Mouse (Mus musculus) limb, embryonic 14.5 days (tissue): Measurements from ENCODE around the gene Wwox. TPM values are rescaled to one million over a fixed set of nuclear protein-coding genes. Genes with fewer than 3 reads are reported as not detected.

ENCODE experiments used
- ATAC-seq: fragments of 200-750 bp; cut with Nextera tagmentation; 2 replicates; pipeline ENCODE4 v1.8.0; 2017; ENCODE audit warnings: low read depth, moderate number of reproducible peaks, moderate TSS enrichment; ENCODE audit not compliant: low FRiP score
- DNase-seq: peaks from one replicate; pipeline ENCODE4 v3.0.0-alpha.2; 2015; ENCODE audit warnings: low spot score
- H3K27ac ChIP-seq: fragments of 300-500 bp; sonication (generic); replicated peaks from 2 replicates; pipeline ENCODE4 v1.5.1; 2014; ENCODE audit warnings: low read depth, mild to moderate bottlenecking, low read length, moderate library complexity, mixed read lengths
- H3K27me3 ChIP-seq: fragments of 300-500 bp; sonication (generic); 2 replicates; pipeline ENCODE4 v1.6.1; 2014; ENCODE audit warnings: low read length, mixed read lengths; ENCODE audit not compliant: control insufficient read depth, insufficient read depth
- H3K36me3 ChIP-seq: fragments of 300-500 bp; sonication (generic); 2 replicates; pipeline ENCODE4 v1.6.1; 2014; ENCODE audit warnings: mild to moderate bottlenecking, low read length, moderate library complexity, mixed read lengths; ENCODE audit not compliant: control insufficient read depth, insufficient read depth
- H3K4me1 ChIP-seq: fragments of 300-500 bp; sonication (generic); 2 replicates; pipeline ENCODE4 v1.6.1; 2014; ENCODE audit warnings: antibody characterized with exemption, low read length, mixed read lengths; ENCODE audit not compliant: control insufficient read depth, insufficient read depth
- H3K4me2 ChIP-seq: fragments of 300-500 bp; sonication (generic); replicated peaks from 2 replicates; pipeline ENCODE4 v1.6.1; 2014; ENCODE audit warnings: low read depth, mild to moderate bottlenecking, low read length, moderate library complexity; ENCODE audit not compliant: severe bottlenecking
- H3K4me3 ChIP-seq: fragments of 300-500 bp; sonication (generic); replicated peaks from 2 replicates; pipeline ENCODE4 v1.5.1; 2014; ENCODE audit warnings: low read length
- H3K9ac ChIP-seq: fragments of 300-500 bp; sonication (generic); 2 replicates; pipeline ENCODE4 v1.6.1; 2014; ENCODE audit warnings: mild to moderate bottlenecking, low read depth, low read length, moderate library complexity; ENCODE audit not compliant: severe bottlenecking
- H3K9me3 ChIP-seq: fragments of 300-500 bp; sonication (generic); 2 replicates; pipeline ENCODE4 v1.6.1; 2016; ENCODE audit warnings: low read length; ENCODE audit not compliant: control insufficient read depth
- POLR2A ChIP-seq: fragments of 200-500 bp; IDR thresholded peaks from 2 replicates; pipeline ENCODE4 v1.8.0; 2012; ENCODE audit warnings: inconsistent platforms, mild to moderate bottlenecking, moderate library complexity, borderline replicate concordance; ENCODE audit not compliant: insufficient read depth, insufficient read length; ENCODE audit errors: extremely low read depth
- WGBS: fragments of 180-500 bp; shearing (Covaris S2); extraction: QIAGEN DNeasy Blood & Tissue Kit; methylation state at CpG from one replicate; pipeline ENCODE4 v1.1.7; 2014; 5-methylcytosine and 5-hydroxymethylcytosine counted together
- polyA plus RNA-seq, 2 experiments: library from polyadenylated mRNA; depleted of rRNA in 1 of 2; stranded (reverse) in 1 of 2; unstranded in 1 of 2; fragments of >200 nt; fragmentation: Nextera tagmentation in 1 of 2; extraction: Ambion mirVana in 1 of 2; gene quantifications; 2 replicates each; pipeline versions ENCODE4 v1.2.1 to v1.2.3; 2012 to 2014

The Wwox gene
- polyA plus RNA-seq, 2 experiments: 8.6 to 9.4 TPM

- Histone ChIP-seq H3K4me3 (no peak overlapping the region), H3K9ac (no peak overlapping the region), H3K4me1 (no peaks in the 10 kb centered on the region), H3K36me3 (no peaks in the 10 kb centered on the region), H3K27ac (no peak overlapping the region), H3K4me2 (no peak overlapping the region), H3K9me3 (no peaks in the 10 kb centered on the region), H3K27me3 (no peaks in the 10 kb centered on the region)
- no peak for ATAC-seq
- DNase-seq: no peak
- TF ChIP-seq POLR2A: no peak
- 85% methylated on average over 6 of the region's 6 CpGs for whole genome bisulfite sequencing
These were observed 871.5 kb downstream of the Wwox start for GRCm38 (mm10) chr8:115311003-115311402.

GRCm38 (mm10) chr8:115312371-115312770 is 872.9 kb downstream of the Wwox start:
- no peak overlapping the region for H3K9ac ChIP-seq
- H3K4me2 ChIP-seq: no peak overlapping the region
- no peaks in the 10 kb centered on the region for H3K9me3 ChIP-seq
- no peaks in the 10 kb centered on the region for H3K27me3 ChIP-seq
- H3K36me3 ChIP-seq: no peaks in the 10 kb centered on the region
- H3K27ac ChIP-seq: no peak overlapping the region
- no peak for TF ChIP-seq POLR2A
- no peak for DNase-seq
- no peak overlapping the region for H3K4me3 ChIP-seq
- 84% methylated on average over 2 of the region's 2 CpGs for WGBS
- no peak for ATAC-seq
- no peaks in the 10 kb centered on the region for H3K4me1 ChIP-seq

GRCm38 (mm10) chr8:115322501-115322900 is 883.0 kb downstream of the Wwox start:
- 87% methylated on average over 5 of the region's 5 CpGs for WGBS
- Histone ChIP-seq H3K9ac (no peak overlapping the region), H3K27ac (no peak overlapping the region), H3K27me3 (no peaks in the 10 kb centered on the region), H3K4me1 (no peaks in the 10 kb centered on the region), H3K4me2 (no peak overlapping the region), H3K36me3 (no peaks in the 10 kb centered on the region), H3K9me3 (no peaks in the 10 kb centered on the region), H3K4me3 (no peak overlapping the region)
- TF ChIP-seq POLR2A: no peak
- DNase-seq (no peak), ATAC-seq (no peak)

GRCm38 (mm10) chr8:115330671-115331070 is 891.2 kb downstream of the Wwox start:
- no peaks in the 10 kb centered on the region for H3K27me3 ChIP-seq
- H3K9ac ChIP-seq: no peak overlapping the region
- no peak overlapping the region for H3K27ac ChIP-seq
- no peaks in the 10 kb centered on the region for H3K9me3 ChIP-seq
- no peak overlapping the region for H3K4me3 ChIP-seq
- no peak overlapping the region for H3K4me2 ChIP-seq
- no peak for DNase-seq
- H3K4me1 ChIP-seq: no peaks in the 10 kb centered on the region
- H3K36me3 ChIP-seq: no peaks in the 10 kb centered on the region
- 82% methylated on average over 11 of the region's 11 CpGs for WGBS
- ATAC-seq: no peak
- TF ChIP-seq POLR2A: no peak

- Histone ChIP-seq H3K4me2 (no peak overlapping the region), H3K27ac (no peak overlapping the region), H3K9me3 (no peaks in the 10 kb centered on the region), H3K27me3 (no peaks in the 10 kb centered on the region), H3K4me1 (no peaks in the 10 kb centered on the region), H3K36me3 (no peaks in the 10 kb centered on the region), H3K4me3 (no peak overlapping the region), H3K9ac (no peak overlapping the region)
- ATAC-seq (no peak), DNase-seq (no peak)
- 84% methylated on average over 3 of the region's 3 CpGs for WGBS
- no peak for TF ChIP-seq POLR2A
These were observed 894.5 kb downstream of the Wwox start for GRCm38 (mm10) chr8:115333972-115334371.

- 87% methylated on average over 1 of the region's 1 CpGs for WGBS
- H3K9me3 ChIP-seq: no peaks in the 10 kb centered on the region
- no peaks in the 10 kb centered on the region for H3K4me1 ChIP-seq
- H3K27me3 ChIP-seq: no peaks in the 10 kb centered on the region
- H3K4me3 ChIP-seq: no peak overlapping the region
- no peak overlapping the region for H3K27ac ChIP-seq
- H3K36me3 ChIP-seq: no peaks in the 10 kb centered on the region
- no peak overlapping the region for H3K9ac ChIP-seq
- no peak for TF ChIP-seq POLR2A
- ATAC-seq: no peak
- DNase-seq: no peak
- no peak overlapping the region for H3K4me2 ChIP-seq
These were observed 896.9 kb downstream of the Wwox start for GRCm38 (mm10) chr8:115336361-115336760.
